Mouse (Mus musculus): Measurements from ENCODE around the gene Bbof1.

Bbof1 gene

GRCm38 (mm10) chr12:84408819-84409507, at the start of gene Bbof1, which contains the start of gene Entpd5:
Bbof1 (plus strand) TSS chr12:84409071.
Entpd5 (minus strand) TSS chr12:84409029.
- peak; percentile 83 for DNase-seq (ENCODE audit: low read depth, low spot score)

GRCm38 (mm10) chr12:84361555-84362489, 47.0 kb upstream of the Bbof1 start, which contains the start of the genes Coq6 and Fam161b:
Coq6 (plus strand) TSS chr12:84361657.
Fam161b (minus strand) TSS chr12:84361833.
- peak; percentile 96 for DNase-seq (ENCODE audit: low read depth, low spot score)

- DNase-seq (ENCODE audit: low read depth, low spot score) = no peak
Observed at GRCm38 (mm10) chr12:84362872-84363271, 46.0 kb upstream of the Bbof1 start.

- no peak for DNase-seq (ENCODE audit: low read depth, low spot score)
Observed at GRCm38 (mm10) chr12:84364291-84364690, 44.6 kb upstream of the Bbof1 start.

- no peak for DNase-seq (ENCODE audit: low read depth, low spot score)
Observed at GRCm38 (mm10) chr12:84365137-84365536, 43.7 kb upstream of the Bbof1 start.

GRCm38 (mm10) chr12:84366971-84367370, 41.9 kb upstream of the Bbof1 start:
- DNase-seq (ENCODE audit: low read depth, low spot score) = no peak

GRCm38 (mm10) chr12:84371647-84372046, 37.2 kb upstream of the Bbof1 start:
- no peak for DNase-seq (ENCODE audit: low read depth, low spot score)

GRCm38 (mm10) chr12:84373831-84374481, 34.9 kb upstream of the Bbof1 start:
- no peak for DNase-seq (ENCODE audit: low read depth, low spot score)

- no peak for DNase-seq (ENCODE audit: low read depth, low spot score)
Observed at GRCm38 (mm10) chr12:84382369-84382768, 26.5 kb upstream of the Bbof1 start.

- no peak for DNase-seq (ENCODE audit: low read depth, low spot score)
Observed at GRCm38 (mm10) chr12:84384644-84385081, 24.2 kb upstream of the Bbof1 start.

- no peak for DNase-seq (ENCODE audit: low read depth, low spot score)
Observed at GRCm38 (mm10) chr12:84385408-84385807, 23.5 kb upstream of the Bbof1 start.

GRCm38 (mm10) chr12:84388097-84388496, 20.8 kb upstream of the Bbof1 start:
- no peak for DNase-seq (ENCODE audit: low read depth, low spot score)

GRCm38 (mm10) chr12:84388774-84389400, 20.0 kb upstream of the Bbof1 start:
- DNase-seq (ENCODE audit: low read depth, low spot score) = no peak

GRCm38 (mm10) chr12:84390336-84390735, 18.5 kb upstream of the Bbof1 start:
- DNase-seq (ENCODE audit: low read depth, low spot score) = peak; percentile 26

- DNase-seq (ENCODE audit: low read depth, low spot score) = no peak
Observed at GRCm38 (mm10) chr12:84392681-84393080, 16.2 kb upstream of the Bbof1 start.

GRCm38 (mm10) chr12:84393847-84394246, 15.0 kb upstream of the Bbof1 start:
- DNase-seq (ENCODE audit: low read depth, low spot score) = no peak

GRCm38 (mm10) chr12:84396947-84397679, 11.8 kb upstream of the Bbof1 start:
- DNase-seq (ENCODE audit: low read depth, low spot score) = no peak

GRCm38 (mm10) chr12:84397685-84398084, 11.2 kb upstream of the Bbof1 start:
- no peak for DNase-seq (ENCODE audit: low read depth, low spot score)

GRCm38 (mm10) chr12:84398629-84399028, 10.2 kb upstream of the Bbof1 start:
- no peak for DNase-seq (ENCODE audit: low read depth, low spot score)

- DNase-seq (ENCODE audit: low read depth, low spot score) = no peak
Observed at GRCm38 (mm10) chr12:84399135-84399534, 9.7 kb upstream of the Bbof1 start.

GRCm38 (mm10) chr12:84399663-84400062, 9.2 kb upstream of the Bbof1 start:
- no peak for DNase-seq (ENCODE audit: low read depth, low spot score)
